Mouse (Mus musculus): ENCODE results near the gene Ap1m1. TPM values are rescaled to one million over a fixed set of nuclear protein-coding genes. Genes with fewer than 3 reads are reported as not detected.
A peak's percentile ranks its signal among the peaks of the same experiment; 100 is the strongest.

Gene Ap1m1
- polyA plus RNA-seq, 1 experiment: 75.1 TPM

- DNase-seq (ENCODE audit: low spot score): no peak
Observed at GRCm38 (mm10) chr8:72295125-72295524, 55.3 kb downstream of the Ap1m1 start.

- peak; percentile 56 for DNase-seq (ENCODE audit: low spot score)
Observed at GRCm38 (mm10) chr8:72295679-72296078, 55.9 kb downstream of the Ap1m1 start.

GRCm38 (mm10) chr8:72296561-72296960, 56.7 kb downstream of the Ap1m1 start:
- DNase-seq (ENCODE audit: low spot score): no peak

GRCm38 (mm10) chr8:72298928-72299327, 59.1 kb downstream of the Ap1m1 start:
- DNase-seq (ENCODE audit: low spot score): no peak

- DNase-seq (ENCODE audit: low spot score): no peak
Observed at GRCm38 (mm10) chr8:72300654-72301400, 61.0 kb downstream of the Ap1m1 start.

- no peak for DNase-seq (ENCODE audit: low spot score)
Observed at GRCm38 (mm10) chr8:72301497-72301896, 61.7 kb downstream of the Ap1m1 start.

- no peak for DNase-seq (ENCODE audit: low spot score)
Observed at GRCm38 (mm10) chr8:72302986-72303612, 63.3 kb downstream of the Ap1m1 start.

GRCm38 (mm10) chr8:72303633-72304032, 63.8 kb downstream of the Ap1m1 start:
- no peak for DNase-seq (ENCODE audit: low spot score)

GRCm38 (mm10) chr8:72305210-72305905, 65.5 kb downstream of the Ap1m1 start, which contains the start of gene Gm10282:
Gene Gm10282 (minus strand): TSS chr8:72305260.
- DNase-seq (ENCODE audit: low spot score): no peak

GRCm38 (mm10) chr8:72306913-72307312, 67.1 kb downstream of the Ap1m1 start:
- DNase-seq (ENCODE audit: low spot score): no peak

Other genes starting within 250 kb of the Ap1m1 start
- 3.6 TPM in 2 replicates for gene Cyp4f18, start 230.4 kb upstream of the Ap1m1 start, polyA plus RNA-seq (2012; rRNA removed)
- not detected in 2 replicates for gene Olfr372, start 198.8 kb upstream of the Ap1m1 start, polyA plus RNA-seq (2012; rRNA removed)
- gene Olfr373, start 156.8 kb upstream of the Ap1m1 start, polyA plus RNA-seq (2012; rRNA removed): not detected in 2 replicates
- not detected in 2 replicates for gene Olfr374, start 133.0 kb upstream of the Ap1m1 start, polyA plus RNA-seq (2012; rRNA removed)
- gene Tpm4, start 105.0 kb upstream of the Ap1m1 start, polyA plus RNA-seq (2012; rRNA removed): 200 and 234 TPM in 2 replicates
- 82.2 and 89.4 TPM in 2 replicates for gene Rab8a, start 78.8 kb upstream of the Ap1m1 start, polyA plus RNA-seq (2012; rRNA removed)
- 0.23 and 0.24 TPM in 2 replicates for gene Hsh2d, start 50.4 kb upstream of the Ap1m1 start, polyA plus RNA-seq (2012; rRNA removed)
- gene Cib3, start 27.2 kb upstream of the Ap1m1 start, polyA plus RNA-seq (2012; rRNA removed): 0.04 and 0.11 TPM in 2 replicates
- gene Gm11034, start 26.4 kb upstream of the Ap1m1 start, polyA plus RNA-seq (2012; rRNA removed): not detected in 2 replicates
- 70.7 and 77.4 TPM in 2 replicates for gene Fam32a, start 20.3 kb upstream of the Ap1m1 start, polyA plus RNA-seq (2012; rRNA removed)
- gene Gm10282, start 65.2 kb downstream of the Ap1m1 start, polyA plus RNA-seq (2012; rRNA removed): 6.2 and 8.5 TPM in 2 replicates
- 32.4 and 36.7 TPM in 2 replicates for gene Klf2, start 79.0 kb downstream of the Ap1m1 start, polyA plus RNA-seq (2012; rRNA removed)
- 52.1 and 54.6 TPM in 2 replicates for gene Eps15l1, start 181.4 kb downstream of the Ap1m1 start, polyA plus RNA-seq (2012; rRNA removed)
- gene Calr3, start 203.9 kb downstream of the Ap1m1 start, polyA plus RNA-seq (2012; rRNA removed): 0.98 and 1.2 TPM in 2 replicates
- 8.7 and 9.3 TPM in 2 replicates for gene 1700030K09Rik, start 203.9 kb downstream of the Ap1m1 start, polyA plus RNA-seq (2012; rRNA removed)
- 27.4 and 38.5 TPM in 2 replicates for gene Cherp, start 235.2 kb downstream of the Ap1m1 start, polyA plus RNA-seq (2012; rRNA removed)